Mouse (Mus musculus) stomach, embryonic 15.5 days (tissue): ENCODE results near the gene Actl7b. TPM values are rescaled to one million over a fixed set of nuclear protein-coding genes. Genes with fewer than 3 reads are reported as not detected.

Experiments
- ATAC-seq: fragments of 200-750 bp; cut with Nextera tagmentation; 2 replicates; pipeline ENCODE4 v1.8.0; 2017; ENCODE audit warnings: low read depth, moderate number of reproducible peaks, moderate TSS enrichment; ENCODE audit not compliant: insufficient read depth, low FRiP score
- H3K27ac ChIP-seq: fragments of 300-500 bp; sonication (generic); 2 replicates; pipeline ENCODE4 v1.5.1; 2015; ENCODE audit warnings: mild to moderate bottlenecking, inconsistent platforms
- H3K27me3 ChIP-seq: fragments of 300-500 bp; sonication (generic); replicated peaks from 2 replicates; pipeline ENCODE4 v1.6.1; 2015; ENCODE audit warnings: inconsistent platforms
- H3K36me3 ChIP-seq: fragments of 300-500 bp; sonication (generic); 2 replicates; pipeline ENCODE4 v1.6.1; 2015; ENCODE audit warnings: inconsistent platforms
- H3K4me1 ChIP-seq: fragments of 300-500 bp; sonication (generic); 2 replicates; pipeline ENCODE4 v1.6.1; 2015; ENCODE audit warnings: inconsistent platforms
- H3K4me2 ChIP-seq: fragments of 300-500 bp; sonication (generic); 2 replicates; pipeline ENCODE4 v1.6.1; 2015; ENCODE audit warnings: mild to moderate bottlenecking, inconsistent platforms
- H3K4me3 ChIP-seq: fragments of 300-500 bp; sonication (generic); replicated peaks from 2 replicates; pipeline ENCODE4 v1.5.1; 2015; ENCODE audit warnings: inconsistent platforms
- H3K9ac ChIP-seq: fragments of 300-500 bp; sonication (generic); 2 replicates; pipeline ENCODE4 v1.6.1; 2015; ENCODE audit warnings: inconsistent platforms
- H3K9me3 ChIP-seq: fragments of 300-500 bp; sonication (generic); 2 replicates; pipeline ENCODE4 v1.6.1; 2016; ENCODE audit warnings: inconsistent platforms
- WGBS: fragments of 180-500 bp; shearing (Covaris S2); methylation state at CpG from one replicate; pipeline ENCODE4 v1.1.7; 2015; 5-methylcytosine and 5-hydroxymethylcytosine counted together
- polyA plus RNA-seq: library from polyadenylated mRNA; unstranded; fragments of >200 nt; fragmentation: Nextera tagmentation; extraction: Ambion mirVana; gene quantifications from 2 replicates; pipeline ENCODE4 v1.2.1, GENCODE M21; 2015

The Actl7b gene
- not detected in 2 replicates for polyA plus RNA-seq

GRCm38 (mm10) chr4:56741041-56741493, at the start of gene Actl7b:
Gene Actl7b (minus strand): TSS chr4:56741443.
- Histone ChIP-seq H3K4me1 (no peaks in the 10 kb centered on the region), H3K27ac (no peak within 1 kb of the TSS), H3K36me3 (peaks cover 8% of the 10 kb centered on the region; the same call in 1 of the 2 replicates), H3K9me3 (no peaks in the 10 kb centered on the region), H3K27me3 (no peaks in the 10 kb centered on the region), H3K4me3 (no peak within 1 kb of the TSS), H3K4me2 (no peak within 1 kb of the TSS), H3K9ac (no peak within 1 kb of the TSS)
- ATAC-seq, result no peak
- WGBS, result 93% methylated on average over 13 of the region's 13 CpGs

DNA sequence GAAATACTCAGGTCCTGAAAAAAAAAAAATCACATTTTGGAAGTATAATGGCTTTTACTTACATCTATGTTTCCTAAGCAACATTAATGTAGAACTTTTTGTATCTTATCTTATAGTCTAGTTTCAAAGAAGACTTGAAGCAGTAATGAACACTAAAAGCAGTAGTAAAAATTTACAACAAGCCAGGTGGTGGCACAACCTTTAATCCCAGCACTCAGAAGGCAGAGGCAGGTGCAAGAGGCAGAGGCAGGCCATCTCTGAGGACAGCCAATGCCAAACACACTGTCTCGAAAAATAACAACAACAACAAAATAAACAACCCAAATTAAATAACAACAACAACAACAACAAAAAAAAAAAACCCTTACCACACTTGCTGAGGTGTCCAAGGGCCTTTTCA, 29.8 kb upstream of the Actl7b start:
- no peak overlapping the region for H3K4me3 ChIP-seq
- no peaks in the 10 kb centered on the region for H3K4me1 ChIP-seq
- WGBS, result 56% methylated on average over 1 of the region's 1 CpGs
- H3K9ac ChIP-seq, result no peak overlapping the region
- H3K4me2 ChIP-seq, result no peak overlapping the region
- peaks cover 62% of the 10 kb centered on the region for H3K36me3 ChIP-seq
- H3K27ac ChIP-seq, result no peak overlapping the region
- no peak for ATAC-seq
- no peaks in the 10 kb centered on the region for H3K27me3 ChIP-seq
- H3K9me3 ChIP-seq, result no peaks in the 10 kb centered on the region

DNA sequence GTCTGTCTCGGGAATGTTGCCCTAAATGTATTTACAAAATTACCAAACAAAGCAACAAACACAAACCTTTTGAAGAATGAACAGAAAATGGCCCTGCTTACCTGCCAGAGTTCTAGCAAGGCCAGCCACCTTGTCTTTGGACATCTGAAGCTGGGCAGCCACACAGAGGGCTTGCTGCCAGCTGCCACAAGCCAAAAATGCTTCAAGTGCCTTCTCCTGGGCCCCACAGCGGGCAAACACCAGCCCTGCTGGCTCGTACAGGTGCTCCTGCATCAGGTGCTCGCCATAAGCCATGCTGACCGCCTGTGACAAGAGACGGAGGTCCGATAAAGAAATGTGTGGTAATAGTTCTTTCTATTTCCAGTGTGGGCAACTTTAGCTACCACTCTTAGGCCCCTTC, 27.7 kb upstream of the Actl7b start:
- no peaks in the 10 kb centered on the region for H3K27me3 ChIP-seq
- peaks cover 58% of the 10 kb centered on the region for H3K36me3 ChIP-seq
- no peak for ATAC-seq
- no peaks in the 10 kb centered on the region for H3K4me1 ChIP-seq
- H3K9me3 ChIP-seq, result no peaks in the 10 kb centered on the region
- no peak overlapping the region for H3K9ac ChIP-seq
- H3K27ac ChIP-seq, result no peak overlapping the region
- H3K4me2 ChIP-seq, result no peak overlapping the region
- H3K4me3 ChIP-seq, result no peak overlapping the region
- 84% methylated on average over 7 of the region's 7 CpGs for WGBS

GRCm38 (mm10) chr4:56767861-56768284, 26.6 kb upstream of the Actl7b start:
- H3K9me3 ChIP-seq, result no peaks in the 10 kb centered on the region
- peaks cover 53% of the 10 kb centered on the region for H3K36me3 ChIP-seq
- H3K9ac ChIP-seq, result no peak overlapping the region
- no peak overlapping the region for H3K4me3 ChIP-seq
- no peak overlapping the region for H3K4me2 ChIP-seq
- H3K27me3 ChIP-seq, result no peaks in the 10 kb centered on the region
- no peak for ATAC-seq
- no peak overlapping the region for H3K27ac ChIP-seq
- WGBS, result 64% methylated on average over 5 of the region's 5 CpGs
- no peaks in the 10 kb centered on the region for H3K4me1 ChIP-seq

GRCm38 (mm10) chr4:56757693-56758092, 16.4 kb upstream of the Actl7b start:
- ATAC-seq, result no peak
- H3K9me3 ChIP-seq, result no peaks in the 10 kb centered on the region
- H3K4me1 ChIP-seq, result no peaks in the 10 kb centered on the region
- peaks cover 40% of the 10 kb centered on the region for H3K36me3 ChIP-seq
- H3K4me3 ChIP-seq, result no peak overlapping the region
- no peak overlapping the region for H3K9ac ChIP-seq
- H3K27me3 ChIP-seq, result no peaks in the 10 kb centered on the region
- 87% methylated on average over 1 of the region's 1 CpGs for WGBS
- no peak overlapping the region for H3K27ac ChIP-seq
- H3K4me2 ChIP-seq, result no peak overlapping the region

- 89% methylated on average over 10 of the region's 10 CpGs for WGBS
- peaks cover 34% of the 10 kb centered on the region for H3K36me3 ChIP-seq
- no peak for ATAC-seq
Observed at GRCm38 (mm10) chr4:56756966-56757600, 15.8 kb upstream of the Actl7b start.

GRCm38 (mm10) chr4:56756021-56756420, 14.8 kb upstream of the Actl7b start:
- Histone ChIP-seq H3K27me3 (no peaks in the 10 kb centered on the region), H3K4me2 (no peak overlapping the region), H3K9me3 (no peaks in the 10 kb centered on the region), H3K9ac (no peak overlapping the region), H3K4me3 (no peak overlapping the region), H3K27ac (no peak overlapping the region), H3K4me1 (no peaks in the 10 kb centered on the region), H3K36me3 (peaks cover 38% of the 10 kb centered on the region)
- ATAC-seq, result no peak
- 89% methylated on average over 5 of the region's 5 CpGs for WGBS

More at GRCm38 (mm10) chr4:56756966-56757600, 15.8 kb upstream of the Actl7b start:
- Histone ChIP-seq H3K27me3 (no peaks in the 10 kb centered on the region), H3K9me3 (no peaks in the 10 kb centered on the region), H3K4me3 (no peak overlapping the region), H3K27ac (no peak overlapping the region), H3K4me1 (no peaks in the 10 kb centered on the region), H3K9ac (no peak overlapping the region), H3K4me2 (no peak overlapping the region)

- Histone ChIP-seq H3K9ac (no peak overlapping the region), H3K27ac (no peak overlapping the region), H3K27me3 (no peaks in the 10 kb centered on the region), H3K36me3 (peaks cover 36% of the 10 kb centered on the region), H3K9me3 (no peaks in the 10 kb centered on the region), H3K4me2 (no peak overlapping the region), H3K4me3 (no peak overlapping the region), H3K4me1 (no peaks in the 10 kb centered on the region)
- ATAC-seq, result no peak
- WGBS, result 94% methylated on average over 9 of the region's 9 CpGs
Observed at GRCm38 (mm10) chr4:56747456-56747855, 6.2 kb upstream of the Actl7b start.

- H3K4me3 ChIP-seq, result no peak overlapping the region
- peaks cover 33% of the 10 kb centered on the region for H3K36me3 ChIP-seq
- H3K9me3 ChIP-seq, result no peaks in the 10 kb centered on the region
- H3K27me3 ChIP-seq, result no peaks in the 10 kb centered on the region
- no peaks in the 10 kb centered on the region for H3K4me1 ChIP-seq
- no peak overlapping the region for H3K27ac ChIP-seq
- H3K4me2 ChIP-seq, result no peak overlapping the region
- 79% methylated on average over 2 of the region's 2 CpGs for WGBS
- ATAC-seq, result no peak
- H3K9ac ChIP-seq, result no peak overlapping the region
Observed at GRCm38 (mm10) chr4:56746345-56746744, 5.1 kb upstream of the Actl7b start.

DNA sequence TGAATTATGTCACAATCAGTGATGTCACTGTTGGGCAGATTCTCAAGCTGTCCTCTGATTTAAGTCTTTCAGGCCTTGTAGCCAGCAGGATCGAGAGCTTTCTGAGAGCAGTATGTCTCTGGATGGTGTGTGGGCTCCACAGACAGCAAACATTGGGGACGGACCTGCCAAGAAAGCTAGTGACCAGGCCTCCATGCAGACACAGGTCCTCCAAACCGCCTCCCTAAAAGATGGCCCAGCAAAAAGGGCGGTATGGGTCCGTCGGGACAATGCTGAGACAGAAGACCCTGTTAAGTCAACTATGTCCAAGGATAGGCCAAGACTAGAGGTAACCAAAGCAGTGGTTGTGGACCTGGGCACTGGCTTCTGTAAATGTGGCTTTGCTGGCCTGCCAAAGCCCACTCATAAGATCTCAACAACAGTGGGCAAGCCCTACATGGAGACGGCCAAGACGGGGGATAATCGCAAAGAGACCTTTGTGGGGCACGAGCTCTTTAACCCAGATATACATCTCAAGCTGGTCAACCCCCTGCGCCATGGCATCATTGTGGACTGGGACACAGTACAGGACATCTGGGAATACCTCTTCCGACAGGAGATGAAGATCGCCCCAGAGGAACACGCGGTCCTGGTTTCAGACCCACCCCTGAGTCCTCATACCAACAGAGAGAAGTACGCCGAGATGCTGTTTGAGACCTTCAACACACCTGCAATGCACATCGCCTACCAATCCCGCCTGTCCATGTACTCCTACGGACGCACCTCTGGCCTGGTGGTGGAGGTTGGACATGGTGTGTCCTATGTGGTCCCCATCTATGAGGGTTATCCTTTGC, 2.3 kb upstream of the Actl7b start, which contains the start of gene Actl7a:
Gene Actl7a (plus strand): TSS at position 51 of the 833 bp plus-strand sequence.
- ATAC-seq, result no peak
- H3K27me3 ChIP-seq, result no peaks in the 10 kb centered on the region
- H3K4me1 ChIP-seq, result no peaks in the 10 kb centered on the region
- no peak within 1 kb of the TSS for H3K4me3 ChIP-seq
- H3K9ac ChIP-seq, result no peak within 1 kb of the TSS
- no peak within 1 kb of the TSS for H3K27ac ChIP-seq
- 94% methylated on average over 21 of the region's 21 CpGs for WGBS
- no peak within 1 kb of the TSS for H3K4me2 ChIP-seq
- no peaks in the 10 kb centered on the region for H3K9me3 ChIP-seq
- H3K36me3 ChIP-seq, result peaks cover 14% of the 10 kb centered on the region; the same call in 1 of the 2 replicates

- Histone ChIP-seq H3K9me3 (no peaks in the 10 kb centered on the region), H3K27me3 (no peaks in the 10 kb centered on the region), H3K9ac (no peak overlapping the region), H3K27ac (no peak overlapping the region), H3K4me3 (no peak overlapping the region), H3K4me2 (no peak overlapping the region), H3K36me3 (peaks cover 12% of the 10 kb centered on the region; the same call in 1 of the 2 replicates), H3K4me1 (no peaks in the 10 kb centered on the region)
- ATAC-seq, result no peak
- 85% methylated on average over 4 of the region's 4 CpGs for WGBS
Observed at GRCm38 (mm10) chr4:56742698-56743097, 1.5 kb upstream of the Actl7b start.

GRCm38 (mm10) chr4:56740611-56741010, 632 bp downstream of the Actl7b start:
- H3K9ac ChIP-seq, result no peak overlapping the region
- 95% methylated on average over 20 of the region's 20 CpGs for WGBS
- peaks cover 4% of the 10 kb centered on the region; the same call in 1 of the 2 replicates for H3K36me3 ChIP-seq
- H3K27me3 ChIP-seq, result no peaks in the 10 kb centered on the region
- H3K9me3 ChIP-seq, result no peaks in the 10 kb centered on the region
- no peak overlapping the region for H3K4me3 ChIP-seq
- no peak overlapping the region for H3K27ac ChIP-seq
- no peaks in the 10 kb centered on the region for H3K4me1 ChIP-seq
- ATAC-seq, result no peak
- no peak overlapping the region for H3K4me2 ChIP-seq
